Mouse (Mus musculus) bone marrow, adult 2 months (tissue): Measurements from ENCODE around the gene Pbrm1.

Experiments
- CTCF ChIP-seq: fragments of 200-500 bp; IDR thresholded peaks from 2 replicates; pipeline ENCODE4 v1.5.1; 2011; ENCODE audit warnings: low read length, control low read depth; ENCODE audit not compliant: control insufficient read depth, insufficient read depth
- POLR2A ChIP-seq: fragments of 200-500 bp; IDR thresholded peaks from 2 replicates; pipeline ENCODE4 v1.6.1; 2011; ENCODE audit warnings: low read depth, mild to moderate bottlenecking, control low read depth, low read length, borderline replicate concordance; ENCODE audit not compliant: control insufficient read depth

GRCm38 (mm10) chr14:31132031-31132430 is 113.1 kb downstream of the Pbrm1 start:
- TF ChIP-seq CTCF (no peak), POLR2A (no peak)
